In the genomic region with DNA sequence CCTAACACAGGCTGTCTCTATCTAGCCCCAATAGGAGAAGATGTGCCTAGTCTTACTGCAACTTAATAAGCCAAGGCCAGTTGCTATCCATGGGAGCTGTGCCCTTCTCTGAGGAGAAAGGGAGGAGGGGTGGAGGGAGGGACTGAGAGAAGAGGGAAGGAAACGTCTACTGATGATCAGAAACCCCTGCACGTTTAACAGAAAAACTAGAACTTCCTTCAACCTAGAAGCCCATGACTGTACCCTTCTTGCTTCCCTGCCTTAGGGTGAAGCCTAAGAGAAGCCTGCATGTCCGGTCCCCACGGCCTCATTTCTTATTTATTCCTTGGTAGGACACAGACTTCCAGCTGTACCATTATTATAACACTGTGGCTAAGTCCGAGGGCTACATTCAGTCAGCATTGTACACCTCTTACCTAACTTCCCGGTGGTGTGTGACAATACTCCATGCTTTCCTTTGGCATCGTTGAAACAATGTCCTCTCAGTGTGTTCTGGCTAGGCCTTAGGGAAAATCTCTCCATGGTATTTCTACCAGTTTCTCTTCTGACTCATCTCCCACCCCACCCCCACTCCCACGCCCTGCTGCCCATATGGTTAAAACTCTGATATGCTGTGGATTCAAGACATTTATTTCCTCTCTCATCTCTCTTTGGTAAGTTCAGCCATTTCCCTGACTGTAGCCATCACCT, we compare ENCODE assay signal across 19 mouse cellular contexts.
DNase-seq lines count a peak whose midpoint lies in the region; ATAC-seq and TF ChIP-seq lines count a peak whose summit lies in the region.
"Had no signal": no experiment of that assay in that cellular context is flagged by ENCODE, and none has a peak within 500 bp of the region (broad histone marks: within the 10 kb centered on the region; RNA-seq: fewer than 3 reads in every experiment).

No protein-coding gene starts in this region.

- H3K4me2 ChIP-seq in forebrain, postnatal 0 days (ENCODE audit: low read depth), result no peak overlapping the region
- H3K4me2 ChIP-seq: forebrain, embryonic 13.5 days; heart, embryonic 11.5 days; midbrain, embryonic 13.5 days had no signal

- no peaks in the 10 kb centered on the region for H3K9me3 ChIP-seq in forebrain, postnatal 0 days (ENCODE audit: low read length)
- H3K9me3 ChIP-seq: forebrain, embryonic 13.5 days; midbrain, embryonic 13.5 days had no signal

- TF ChIP-seq CTCF in forebrain, postnatal 0 days (IDR thresholded peaks at IDR 0.05; ENCODE audit: low read depth), result no peak

- H3K27ac ChIP-seq in forebrain, postnatal 0 days (ENCODE audit: low read depth, low read length), result no peak overlapping the region
- H3K27ac ChIP-seq: forebrain, embryonic 13.5 days; midbrain, embryonic 13.5 days had no signal

- ATAC-seq in granulocyte monocyte progenitor cell, adult 5-6 weeks (replicated peaks; ENCODE audit: poor library complexity, severe bottlenecking), result peak; percentile 64
- no peak for ATAC-seq in forebrain, postnatal 0 days
- ATAC-seq: forebrain, embryonic 13.5 days; midbrain, embryonic 13.5 days had no signal

- H3K27me3 ChIP-seq in forebrain, postnatal 0 days (ENCODE audit: insufficient read depth, low read length), result no peaks in the 10 kb centered on the region
- H3K27me3 ChIP-seq: forebrain, embryonic 13.5 days; midbrain, embryonic 13.5 days had no signal

- WGBS in forebrain, postnatal 0 days, result 85% methylated on average over 8 of the region's 8 CpGs

- peak; percentile 20 to 65 for DNase-seq in frontal cortex, adult 2 months (ENCODE audit: extremely low spot score in 1 of 2, low spot score in 1 of 2)
- DNase-seq in frontal cortex, postnatal 14 days (ENCODE audit: low spot score in 2 of 2), result no peak
- peak; percentile 49 for DNase-seq in right cerebral cortex, adult 18-20 months
- DNase-seq in right cerebral cortex, postnatal 25 days, result no peak
- no peak for DNase-seq in forebrain, postnatal 0 days
- no peak for DNase-seq in urinary bladder, postnatal 25 days (ENCODE audit: low spot score)
- no peak for DNase-seq in urinary bladder, adult 18-20 months (ENCODE audit: low spot score in 2 of 2)
- DNase-seq: adrenal gland, adult 8-10 months; cerebellum, adult 9-11 months; embryo, embryonic 11 days; gastrocnemius, postnatal 10 days; kidney, adult 8-10 months; kidney, postnatal 4 days; lung, postnatal 36 days; thymus, adult 2 months had no signal

- H3K9ac ChIP-seq in forebrain, postnatal 0 days, result no peak overlapping the region
- H3K9ac ChIP-seq: forebrain, embryonic 13.5 days; midbrain, embryonic 13.5 days had no signal

- H3K4me1 ChIP-seq in forebrain, postnatal 0 days (ENCODE audit: insufficient read depth), result peaks cover 11% of the 10 kb centered on the region

- no peaks in the 10 kb centered on the region for H3K36me3 ChIP-seq in forebrain, postnatal 0 days (ENCODE audit: insufficient read depth)
- H3K36me3 ChIP-seq: midbrain, embryonic 13.5 days had no signal

- no peak overlapping the region for H3K4me3 ChIP-seq in forebrain, postnatal 0 days (ENCODE audit: low read depth, low read length)
- H3K4me3 ChIP-seq: forebrain, embryonic 13.5 days; midbrain, embryonic 13.5 days had no signal

Comparison
In these comparisons a context has a peak if more than half of its experiments do, and no peak if none do; other contexts are left out.
1. DNase-seq: peak in frontal cortex, adult 2 months (2 of 2) and right cerebral cortex, adult 18-20 months (single experiment); none in frontal cortex, postnatal 14 days (0 of 2), right cerebral cortex, postnatal 25 days (single experiment), forebrain, postnatal 0 days (single experiment), urinary bladder, postnatal 25 days (single experiment) and urinary bladder, adult 18-20 months (0 of 2).